Mouse (Mus musculus) skeletal muscle tissue, adult 2 months (tissue): Measurements from ENCODE around the gene Fam178b.
A peak's percentile ranks its signal among the peaks of the same experiment; 100 is the strongest.

ENCODE experiments used
- DNase-seq: peaks from one replicate; pipeline ENCODE4 v3.0.0-alpha.2; 2012; ENCODE audit warnings: low read depth, low spot score

Gene Fam178b

DNA sequence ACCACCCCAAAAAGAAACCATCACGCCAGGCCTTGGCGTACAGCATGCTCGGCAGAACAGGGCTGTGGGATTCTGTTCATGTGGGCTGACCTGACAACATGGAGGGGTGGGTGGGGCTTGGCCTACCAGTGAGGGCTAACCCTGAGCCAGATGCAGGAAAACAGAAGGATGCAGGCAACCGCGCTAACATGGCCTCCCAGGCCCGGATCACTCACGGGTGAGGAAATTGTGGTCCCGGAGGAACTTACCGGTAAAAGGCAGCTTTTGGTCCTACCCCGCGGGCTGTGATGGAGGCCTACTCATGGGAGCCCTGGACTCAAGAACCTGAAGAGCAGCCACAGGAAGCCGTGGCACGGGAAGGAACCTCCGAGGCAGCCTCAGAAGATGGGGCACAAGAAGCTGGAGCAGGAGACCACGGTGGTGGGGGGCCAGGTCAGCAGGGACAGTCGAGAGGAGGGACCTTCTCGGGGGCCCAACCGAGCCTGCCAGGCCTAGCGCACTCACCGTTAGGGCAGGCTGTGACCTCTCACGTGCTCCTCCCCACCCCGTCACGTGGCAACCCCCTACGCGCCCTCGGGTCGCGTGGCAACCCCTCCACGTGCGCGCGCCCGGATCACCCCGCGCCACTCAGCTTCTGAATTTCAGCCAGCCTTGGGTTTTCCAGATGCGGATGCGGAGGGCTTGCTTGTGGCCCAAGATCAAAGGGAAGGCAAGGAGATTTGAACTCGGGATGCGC, at the start of gene Fam178b:
Gene Fam178b, minus strand, starts transcription at position 564 of the 736 bp plus-strand sequence.
- DNase-seq = no peak

DNA sequence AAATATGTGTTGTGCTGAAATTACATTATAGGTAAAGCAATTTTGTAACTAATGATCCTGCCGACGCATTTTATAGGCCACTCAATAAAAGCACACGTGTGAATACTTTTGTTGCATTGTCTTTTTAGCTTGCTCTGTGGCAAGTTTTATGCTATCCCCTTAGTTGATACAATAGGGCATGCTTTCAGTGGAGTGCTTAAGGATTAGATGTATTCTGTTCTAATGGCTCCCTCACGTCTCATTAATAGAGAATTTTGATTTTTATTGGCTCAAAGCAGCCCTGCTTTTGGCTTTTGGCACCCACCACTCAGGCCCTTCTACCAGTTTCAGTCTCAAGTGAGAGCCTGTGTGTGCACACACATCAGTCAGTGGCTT, 41.1 kb upstream of the Fam178b start:
- no peak for DNase-seq

DNA sequence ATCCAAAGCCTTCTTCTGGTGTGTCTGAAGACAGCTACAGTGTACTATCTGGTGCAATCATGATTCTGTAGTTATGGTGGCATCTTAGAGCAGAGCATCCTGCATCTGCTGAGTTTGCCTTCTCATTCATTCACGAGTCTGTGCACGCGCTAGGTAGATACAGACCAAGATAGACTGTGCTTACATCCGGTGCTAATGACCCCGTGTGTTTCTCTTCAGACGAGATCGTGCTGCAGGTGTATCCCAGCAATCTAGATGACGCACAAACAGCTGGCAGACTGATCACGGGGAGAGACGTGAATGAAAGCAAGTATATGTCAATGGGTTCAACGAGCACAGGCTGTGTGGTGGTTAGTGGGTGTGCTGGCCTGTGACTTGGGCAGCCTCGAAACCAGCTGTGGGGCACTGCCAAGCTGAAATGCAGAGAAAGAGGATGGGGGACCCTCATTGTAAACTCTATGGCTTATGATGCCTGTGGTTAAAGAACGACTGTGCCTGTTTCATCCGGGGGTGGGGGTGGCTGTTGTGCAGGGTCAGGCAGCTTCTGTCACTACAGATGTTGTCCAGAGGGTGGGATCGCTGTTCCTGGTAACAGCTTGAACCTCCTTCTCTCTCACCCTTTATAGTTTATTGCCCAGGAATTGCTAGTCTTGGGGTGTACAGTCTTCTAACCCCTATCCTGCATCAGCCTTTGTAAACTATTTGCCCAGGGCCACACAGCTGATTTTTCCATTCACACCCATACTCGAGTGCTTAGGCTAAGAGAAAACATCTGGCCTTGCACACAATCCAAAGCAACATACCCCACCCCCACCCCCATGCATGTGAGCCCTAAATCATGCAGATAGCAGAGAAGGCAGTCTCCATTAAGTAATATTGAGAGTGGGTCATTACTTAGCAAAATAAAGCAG, 40.4 kb upstream of the Fam178b start:
- DNase-seq = no peak

DNA sequence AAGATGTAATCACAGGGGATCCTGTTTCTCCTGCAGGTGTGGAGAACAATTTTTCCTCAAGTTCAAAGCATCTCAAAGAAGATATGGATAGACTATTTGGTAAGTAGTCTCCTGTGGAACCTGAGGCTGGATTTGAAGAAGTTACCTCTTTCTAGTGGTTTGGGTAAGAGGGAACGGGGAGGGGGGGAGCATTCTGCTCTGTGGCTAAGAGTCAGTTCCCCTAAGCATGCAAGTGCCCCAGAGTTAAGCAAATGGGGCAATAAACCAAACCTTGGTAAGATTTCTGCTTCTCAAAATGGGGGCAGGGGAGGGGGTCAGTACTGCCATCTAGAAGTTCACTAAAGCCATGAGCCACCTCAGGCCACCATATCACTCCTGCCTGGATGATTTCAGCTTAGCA, 35.8 kb upstream of the Fam178b start:
- DNase-seq = no peak

GRCm38 (mm10) chr1:36714311-36714710, 31.3 kb upstream of the Fam178b start, which contains the start of gene Actr1b:
TSS of gene Actr1b (minus strand) at chr1:36714422.
- no peak for DNase-seq

- DNase-seq = no peak
Measured at GRCm38 (mm10) chr1:36711104-36711503, 28.1 kb upstream of the Fam178b start.

DNA sequence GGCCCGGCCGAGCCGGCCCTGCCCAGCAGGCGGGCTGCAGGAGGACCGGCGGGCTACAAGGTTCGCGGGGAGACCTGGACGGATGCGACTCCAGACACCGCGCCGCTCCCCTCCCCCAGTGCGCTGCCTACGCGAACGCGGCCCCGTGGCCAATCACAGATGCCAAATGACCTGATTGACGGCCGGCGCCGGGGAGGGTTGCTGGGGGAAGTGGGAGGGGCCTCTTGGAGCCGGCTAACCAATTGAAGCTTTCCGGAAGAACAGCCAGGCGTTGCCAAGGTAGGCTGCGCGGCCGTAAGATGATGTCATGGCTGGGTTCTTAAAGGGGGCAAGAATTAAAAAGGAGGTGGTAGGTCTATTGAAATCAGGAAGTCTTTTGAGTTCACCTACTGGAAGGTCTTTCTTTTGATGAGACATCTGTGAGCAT, 26.9 kb upstream of the Fam178b start, which contains the start of gene 4933424G06Rik:
Gene 4933424G06Rik, plus strand, starts transcription at position 296 of the 427 bp plus-strand sequence.
- DNase-seq = peak; percentile 96

- DNase-seq = peak; percentile 32
Measured at GRCm38 (mm10) chr1:36709055-36709853, 26.3 kb upstream of the Fam178b start.

GRCm38 (mm10) chr1:36708626-36709025, 25.6 kb upstream of the Fam178b start:
- no peak for DNase-seq

- DNase-seq = no peak
Measured at GRCm38 (mm10) chr1:36707797-36708196, 24.8 kb upstream of the Fam178b start.

DNA sequence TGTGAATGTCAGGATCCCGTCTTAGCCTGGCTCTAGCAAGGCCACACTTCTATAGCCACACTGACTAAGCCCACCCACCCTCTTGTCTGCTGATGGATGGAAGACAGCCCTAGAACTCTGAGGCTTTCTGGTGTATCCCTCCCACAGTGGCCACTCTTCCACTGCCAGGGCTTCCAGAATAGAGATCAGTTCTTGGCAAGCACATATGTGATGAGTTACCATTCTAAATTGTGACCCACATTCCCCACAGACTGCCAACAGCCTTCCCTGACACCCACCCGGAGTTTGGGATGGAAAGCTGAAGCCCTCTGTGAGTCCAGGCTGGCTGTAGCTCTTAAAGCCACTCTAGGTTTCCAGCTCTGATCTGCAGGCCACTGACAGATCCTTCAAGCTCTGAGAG, 24.2 kb upstream of the Fam178b start:
- DNase-seq = no peak

DNA sequence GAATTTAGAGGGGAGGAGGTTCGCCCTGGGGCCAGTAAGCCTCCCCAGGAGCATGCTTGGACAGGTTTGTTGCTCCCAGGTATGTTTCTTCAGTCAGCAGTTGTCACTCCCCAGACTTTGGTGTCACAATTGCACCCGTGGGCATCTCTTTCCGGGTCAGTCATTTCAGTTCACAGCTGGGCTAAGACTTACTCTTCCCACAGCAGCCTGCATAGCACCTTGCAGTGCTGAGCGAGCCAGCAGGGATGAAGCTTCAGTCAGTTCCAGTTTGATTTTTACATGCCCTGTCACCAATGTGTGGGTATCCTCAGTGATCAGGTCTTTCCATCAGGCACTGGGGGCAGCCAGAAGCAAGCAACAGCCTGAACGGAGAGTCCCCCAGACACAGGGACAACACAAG, 14.0 kb upstream of the Fam178b start:
- no peak for DNase-seq

GRCm38 (mm10) chr1:36696411-36696810, 13.4 kb upstream of the Fam178b start:
- no peak for DNase-seq

DNA sequence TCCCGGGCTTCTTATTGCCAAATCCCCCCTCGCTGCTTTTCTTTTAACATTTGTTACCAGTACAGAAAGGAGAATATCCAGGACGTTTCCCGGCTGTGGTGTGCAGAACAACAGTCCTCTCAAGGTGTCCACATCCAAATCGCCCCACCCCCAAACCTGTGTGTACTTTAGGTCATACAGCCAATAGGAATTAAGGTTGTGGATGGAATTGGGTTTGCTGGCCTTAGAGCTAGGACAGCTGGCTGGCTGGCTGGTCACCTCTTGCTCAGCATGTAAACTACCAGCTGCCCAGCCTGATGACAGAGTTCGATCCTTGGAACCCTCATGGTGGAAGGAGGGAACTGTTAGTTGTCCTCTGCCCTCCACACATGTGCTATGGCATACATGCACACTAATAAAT, 11.9 kb upstream of the Fam178b start:
- DNase-seq = no peak

DNA sequence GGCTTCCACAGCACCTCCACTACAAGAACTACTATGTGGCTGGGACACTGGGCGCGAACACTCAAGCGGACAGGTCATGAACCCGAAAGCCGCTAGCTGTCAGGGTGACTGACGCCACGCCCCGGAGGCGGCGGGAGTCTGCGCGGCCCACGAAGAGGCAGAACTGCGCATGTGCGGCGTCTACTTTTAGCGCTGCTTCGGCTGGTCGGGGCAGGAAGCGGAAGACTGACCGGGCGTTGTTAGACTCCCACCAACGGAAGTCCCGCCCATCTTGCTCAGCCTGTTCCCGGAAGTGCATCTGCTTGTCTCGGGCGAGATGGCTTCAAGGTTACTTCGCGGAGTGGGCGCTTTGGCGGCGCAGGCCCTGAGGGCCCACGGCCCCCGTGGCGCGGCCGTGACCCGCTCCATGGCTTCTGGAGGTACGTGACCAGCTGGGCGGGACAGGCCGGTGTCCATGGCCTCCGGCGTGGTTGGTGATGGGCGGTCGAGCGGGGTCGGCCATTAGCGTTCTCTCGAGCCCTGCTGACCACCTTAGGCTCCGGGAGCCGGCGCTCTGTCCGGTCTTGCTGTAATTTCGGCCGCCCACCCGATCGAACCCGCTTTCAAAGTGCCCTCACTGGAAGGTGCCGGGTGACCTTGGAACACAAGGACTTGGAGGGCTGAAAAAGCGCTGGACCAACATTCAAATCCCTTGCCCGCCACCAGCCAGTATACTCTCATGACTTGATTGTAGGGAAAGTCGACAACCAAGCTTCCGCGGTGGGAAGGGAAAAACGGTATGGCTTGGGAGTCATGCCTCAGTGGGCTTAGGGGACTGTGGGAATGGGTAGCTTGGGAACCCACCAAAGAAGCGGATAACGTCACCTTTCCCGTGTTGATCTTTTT, 8.5 kb upstream of the Fam178b start, which contains the start of gene Cox5b:
Gene Cox5b, plus strand, starts transcription at position 179 of the 885 bp plus-strand sequence.
- DNase-seq = peak; percentile 99

GRCm38 (mm10) chr1:36690671-36691235, 7.8 kb upstream of the Fam178b start:
- DNase-seq = no peak

GRCm38 (mm10) chr1:36683810-36684467, 956 bp upstream of the Fam178b start:
- DNase-seq = peak; percentile 68

DNA sequence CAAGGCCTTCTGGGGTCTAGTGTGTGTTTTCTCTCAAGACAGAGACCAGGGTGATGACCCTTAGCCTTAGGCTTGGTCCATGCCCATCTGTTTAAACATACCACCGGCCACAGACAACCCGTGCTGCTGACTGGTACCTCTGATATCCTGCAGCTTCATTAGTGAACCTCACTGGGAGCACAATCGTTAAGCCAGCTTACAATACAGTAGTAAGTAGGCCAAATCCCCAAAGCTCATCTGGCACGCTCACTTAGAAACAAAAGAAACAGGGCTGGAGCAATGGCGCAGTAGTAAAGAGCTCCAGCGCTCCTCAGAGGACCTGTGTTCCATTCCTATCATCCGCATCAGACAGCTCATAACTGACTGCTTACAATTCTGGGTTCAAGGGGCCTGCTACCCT, 2.1 kb downstream of the Fam178b start:
- no peak for DNase-seq

DNA sequence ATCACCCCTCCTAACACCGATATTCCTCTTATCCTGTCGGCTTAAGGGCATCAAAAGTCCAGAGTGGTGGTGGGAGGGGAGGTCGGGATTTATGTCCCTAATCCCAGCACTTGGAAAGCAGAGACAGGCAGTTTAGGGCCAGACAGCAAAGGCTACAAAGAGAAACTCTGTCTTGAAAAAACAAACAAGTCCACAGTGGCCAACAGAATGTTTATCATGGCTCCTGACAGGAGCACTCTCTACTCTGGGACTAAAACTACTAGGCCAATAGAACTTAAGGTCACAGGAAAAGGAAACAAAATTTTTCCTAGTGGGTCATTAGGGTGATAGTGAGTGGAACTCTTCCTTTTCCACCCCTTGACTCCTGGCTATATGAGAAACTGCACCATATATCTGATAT, 8.0 kb downstream of the Fam178b start:
- no peak for DNase-seq
